10 mouse cellular contexts compared by ENCODE assay signal in genomic region chr11:54108894-54109293, GRCm38 (mm10). TPM values are rescaled to one million over a fixed set of nuclear protein-coding genes. Genes with fewer than 3 reads are reported as not detected.
DNase-seq lines count a peak whose midpoint lies in the region; ATAC-seq and TF ChIP-seq lines count a peak whose summit lies in the region.
"Had no signal": no experiment of that assay in that cellular context is flagged by ENCODE, and none has a peak within 500 bp of the region (broad histone marks: within the 10 kb centered on the region; RNA-seq: fewer than 3 reads in every experiment).

No protein-coding gene starts in this region.

- no peak for TF ChIP-seq POLR2A in heart, adult 2 months (IDR thresholded peaks at IDR 0.05; ENCODE audit: insufficient read depth, low read depth, low read length)

- peaks cover 14% of the 10 kb centered on the region; the same call in 1 of the 2 replicates for H3K4me1 ChIP-seq in kidney, embryonic 14.5 days (ENCODE audit: control insufficient read depth, insufficient read depth, low read length)
- peaks cover 30% of the 10 kb centered on the region for H3K4me1 ChIP-seq in heart, adult 2 months (ENCODE audit: control insufficient read depth, insufficient read depth, low read length)
- H3K4me1 ChIP-seq in intestine, embryonic 16.5 days (ENCODE audit: control insufficient read depth, insufficient read depth, low read length) = peaks cover 15% of the 10 kb centered on the region

- no peak for TF ChIP-seq CTCF in heart, adult 2 months (IDR thresholded peaks at IDR 0.05)

- DNase-seq in kidney, adult 11 months = peak; percentile 61
- DNase-seq in 3134 (ENCODE audit: extremely low read depth, insufficient read length, low spot score) = peak; percentile 24
- peak; percentile 69 to 82 for DNase-seq in heart, adult 2 months
- peak; percentile 75 for DNase-seq in heart, postnatal 4 days
- no peak for DNase-seq in retina, embryonic 14.5 days (ENCODE audit: low spot score)
- no peak for DNase-seq in thymus, postnatal 25 days

- H3K4me2 ChIP-seq in kidney, embryonic 14.5 days (replicated peaks; ENCODE audit: low read depth, low read length) = no peak overlapping the region
- no peak overlapping the region for H3K4me2 ChIP-seq in intestine, embryonic 16.5 days (ENCODE audit: low read depth, low read length)

- peak; percentile 63; the same call in 1 of the 2 replicates for TF ChIP-seq EP300 in heart, adult 2 months (IDR thresholded peaks at IDR 0.05; ENCODE audit: insufficient read depth, low read depth, low read length)

- no peak overlapping the region for H3K9ac ChIP-seq in kidney, embryonic 14.5 days (ENCODE audit: low read depth, low read length)
- H3K9ac ChIP-seq in heart, adult 2 months (ENCODE audit: low read depth, low read length) = 0 out of 2 replicates have a peak overlapping the region, but pooled peaks have one; percentile 12
- H3K9ac ChIP-seq in intestine, embryonic 16.5 days (ENCODE audit: low read depth, low read length) = no peak overlapping the region

- no peaks in the 10 kb centered on the region for H3K79me2 ChIP-seq in heart, adult 2 months (replicated peaks; ENCODE audit: control insufficient read depth, insufficient read depth, low read length)

- H3K36me3 ChIP-seq in kidney, embryonic 14.5 days (ENCODE audit: control insufficient read depth, insufficient read depth, low read length) = no peaks in the 10 kb centered on the region; the same call in 1 of the 2 replicates
- H3K36me3 ChIP-seq in heart, adult 2 months (ENCODE audit: control insufficient read depth, insufficient read depth, low read length) = peaks cover 16% of the 10 kb centered on the region
- H3K36me3 ChIP-seq in intestine, embryonic 16.5 days (ENCODE audit: control insufficient read depth, insufficient read depth, low read length) = no peaks in the 10 kb centered on the region

- no peak overlapping the region for H3K27ac ChIP-seq in kidney, embryonic 14.5 days (ENCODE audit: low read depth, low read length)
- peak overlapping the region; percentile 79 for H3K27ac ChIP-seq in heart, adult 2 months
- H3K27ac ChIP-seq in intestine, embryonic 16.5 days (ENCODE audit: low read length) = no peak overlapping the region

- H3K27me3 ChIP-seq in kidney, embryonic 14.5 days (ENCODE audit: control insufficient read depth, insufficient read depth, low read length) = no peaks in the 10 kb centered on the region
- H3K27me3 ChIP-seq in heart, adult 2 months (ENCODE audit: control insufficient read depth, insufficient read depth, low read length) = no peaks in the 10 kb centered on the region
- no peaks in the 10 kb centered on the region for H3K27me3 ChIP-seq in intestine, embryonic 16.5 days (replicated peaks; ENCODE audit: control insufficient read depth, insufficient read depth, low read length)

- no peaks in the 10 kb centered on the region for H3K9me3 ChIP-seq in kidney, embryonic 14.5 days (ENCODE audit: control insufficient read depth, low read length)
- no peaks in the 10 kb centered on the region for H3K9me3 ChIP-seq in intestine, embryonic 16.5 days (ENCODE audit: control insufficient read depth, low read length)
- H3K9me3 ChIP-seq: megakaryocyte, embryonic 14.5 days had no signal

- no peak for ATAC-seq in kidney, embryonic 14.5 days (ENCODE audit: low FRiP score, low TSS enrichment)
- no peak for ATAC-seq in intestine, embryonic 16.5 days

- intact Hi-C loops in heart, adult 2 months (cut with DNase I) = no loop called here

- H3K4me3 ChIP-seq in kidney, embryonic 14.5 days (ENCODE audit: low read length) = no peak overlapping the region
- H3K4me3 ChIP-seq in heart, adult 2 months = no peak overlapping the region
- no peak overlapping the region for H3K4me3 ChIP-seq in intestine, embryonic 16.5 days (ENCODE audit: low read length)
- H3K4me3 ChIP-seq: megakaryocyte, embryonic 14.5 days had no signal

- WGBS in kidney, embryonic 14.5 days = 79% methylated on average over 5 of the region's 5 CpGs
- WGBS in heart, adult 2 months = 30% methylated on average over 5 of the region's 5 CpGs
- WGBS in intestine, embryonic 16.5 days = 77% methylated on average over 5 of the region's 5 CpGs

RNA-seq across cellular contexts. Expression of gene P4ha2, which starts 9.0 kb away (rescaled TPM):
- polyA plus RNA-seq in kidney, embryonic 14.5 days (2014; fragmentation: Nextera tagmentation; extraction: Ambion mirVana) = 19.3 and 25.1 TPM in 2 replicates
- total RNA-seq in heart, adult 2 months (2021) = 10 to 100 TPM; 59.9 to 63.6 TPM
- polyA plus RNA-seq in heart, adult 2 months (2012; rRNA removed) = 37.4 and 62.3 TPM in 2 replicates
- total RNA-seq in heart, postnatal 4 days (2021) = 10 to 100 TPM; 24.6 to 28.1 TPM
- polyA plus RNA-seq in intestine, embryonic 16.5 days (2015; fragmentation: Nextera tagmentation; extraction: Ambion mirVana) = 43.7 and 46.2 TPM in 2 replicates
- total RNA-seq: granulocyte monocyte progenitor cell, adult 5-6 weeks had no signal

RNA-seq across cellular contexts. Expression of gene Pdlim4, which starts 40.1 kb away (rescaled TPM):
- 52.1 and 54.6 TPM in 2 replicates for polyA plus RNA-seq in kidney, embryonic 14.5 days (2014; fragmentation: Nextera tagmentation; extraction: Ambion mirVana)
- 10 to 100 TPM; 30.8 to 33.8 TPM for total RNA-seq in heart, adult 2 months (2021)
- polyA plus RNA-seq in heart, adult 2 months (2012; rRNA removed) = 57.6 and 58.2 TPM in 2 replicates
- 10 to 100 TPM; 25.4 to 26.8 TPM for total RNA-seq in heart, postnatal 4 days (2021)
- 35.7 and 37.8 TPM in 2 replicates for polyA plus RNA-seq in intestine, embryonic 16.5 days (2015; fragmentation: Nextera tagmentation; extraction: Ambion mirVana)

Comparison
In these comparisons a context has a peak if more than half of its experiments do, and no peak if none do; other contexts are left out.
1. DNase-seq: peak in kidney, adult 11 months (single experiment), 3134 (single experiment), heart, adult 2 months (2 of 2) and heart, postnatal 4 days (single experiment); none in retina, embryonic 14.5 days (single experiment) and thymus, postnatal 25 days (single experiment).